Mouse (Mus musculus): ENCODE data around the gene Ccdc60. TPM values are rescaled to one million over a fixed set of nuclear protein-coding genes. Genes with fewer than 3 reads are reported as not detected.

The Ccdc60 gene
- polyA plus RNA-seq, 1 experiment from 2014 or later, result 0.89 TPM

DNA sequence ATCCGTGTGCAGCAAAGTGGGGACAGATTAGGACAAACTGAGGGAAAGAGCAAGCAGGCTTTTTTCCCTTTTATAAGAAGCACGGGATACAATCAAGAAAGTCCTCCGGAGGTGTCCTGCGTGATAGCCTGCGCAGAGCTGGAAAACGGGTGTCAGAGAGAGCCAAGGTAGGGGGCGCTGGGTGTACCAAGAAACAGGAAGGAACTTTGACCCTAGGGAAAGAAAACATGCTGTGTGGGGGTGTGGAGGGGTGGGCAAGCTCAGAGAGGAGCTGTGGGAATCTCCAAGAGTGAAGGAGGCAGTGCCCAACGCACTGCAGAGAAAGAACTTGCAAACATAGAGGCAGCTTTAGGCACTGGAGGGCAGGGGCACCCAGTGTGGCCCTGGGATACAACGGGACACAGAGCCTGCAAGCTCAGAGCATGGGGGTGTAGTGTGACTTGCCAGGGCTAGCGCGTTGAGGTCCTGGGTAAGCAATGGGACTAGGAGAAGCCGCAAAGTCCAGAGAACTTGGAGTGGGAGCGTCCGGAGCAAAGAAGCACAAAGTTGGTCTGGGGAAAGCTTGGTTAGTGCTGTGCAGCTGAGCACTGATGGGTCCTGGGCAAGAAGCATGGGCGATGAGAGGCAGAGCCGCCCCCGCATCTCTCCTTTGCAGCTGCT is 206.4 kb downstream of the Ccdc60 start:
- 38% methylated on average over 17 of the region's 17 CpGs for WGBS
- peaks cover 20% of the 10 kb centered on the region for H3K27me3 ChIP-seq (replicated peaks)
- H3K27ac ChIP-seq, result no peak overlapping the region
- H3K9ac ChIP-seq, result no peak overlapping the region
- no peak for ATAC-seq (ENCODE audit: low FRiP score, low read depth)
- H3K9me3 ChIP-seq, result no peaks in the 10 kb centered on the region
- no peak overlapping the region for H3K4me2 ChIP-seq (replicated peaks)
- H3K36me3 ChIP-seq, result no peaks in the 10 kb centered on the region
- no peaks in the 10 kb centered on the region for H3K4me1 ChIP-seq
- H3K4me3 ChIP-seq, result no peak overlapping the region

DNA sequence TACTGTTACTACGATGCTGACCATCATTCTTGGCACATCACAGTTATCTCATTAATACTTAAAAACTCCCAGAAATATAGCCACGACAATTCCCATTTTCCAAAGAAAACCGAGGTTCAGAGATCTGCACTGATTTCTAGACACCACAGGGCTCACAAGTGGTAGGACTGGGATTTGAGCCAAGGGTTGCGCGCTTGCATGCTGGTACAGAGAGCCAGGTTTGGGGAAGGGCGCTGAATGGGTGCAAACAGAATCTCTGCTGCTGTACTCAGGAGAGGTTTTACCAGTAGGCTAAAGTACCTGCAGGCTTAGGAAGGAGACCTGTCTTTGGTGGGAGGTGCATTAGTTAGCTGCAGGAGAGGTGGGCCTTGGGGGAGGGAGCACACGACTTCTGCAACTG is 207.2 kb downstream of the Ccdc60 start:
- no peaks in the 10 kb centered on the region for H3K4me1 ChIP-seq
- no peak overlapping the region for H3K27ac ChIP-seq
- peaks cover 20% of the 10 kb centered on the region for H3K27me3 ChIP-seq (replicated peaks)
- H3K36me3 ChIP-seq, result no peaks in the 10 kb centered on the region
- WGBS, result 83% methylated on average over 7 of the region's 7 CpGs
- no peak for ATAC-seq (ENCODE audit: low FRiP score, low read depth)
- no peak overlapping the region for H3K4me3 ChIP-seq
- H3K4me2 ChIP-seq (replicated peaks), result no peak overlapping the region
- H3K9ac ChIP-seq, result no peak overlapping the region
- H3K9me3 ChIP-seq, result no peaks in the 10 kb centered on the region

DNA sequence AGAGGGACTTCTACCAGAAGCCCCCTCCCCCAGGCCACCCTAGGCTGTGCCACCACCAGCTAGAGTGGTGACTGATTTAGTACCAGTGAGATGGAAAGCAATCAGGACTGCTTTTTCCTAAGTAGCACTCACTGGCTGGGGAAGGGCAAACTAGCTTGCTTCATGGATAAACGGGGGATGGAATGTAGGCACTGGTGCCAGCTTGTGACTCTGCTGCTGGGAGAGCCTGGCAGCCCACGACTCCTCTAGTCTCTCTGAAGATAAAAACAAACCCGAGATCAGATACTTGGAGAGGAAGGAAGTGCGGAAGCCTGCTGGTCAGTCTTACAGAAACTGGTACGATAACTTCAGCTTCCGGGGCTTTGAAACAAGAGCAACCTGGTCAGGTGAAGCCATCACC is 208.0 kb downstream of the Ccdc60 start:
- H3K27ac ChIP-seq, result no peak overlapping the region
- 64% methylated on average over 6 of the region's 6 CpGs for WGBS
- H3K4me3 ChIP-seq, result no peak overlapping the region
- no peak overlapping the region for H3K9ac ChIP-seq
- ATAC-seq (ENCODE audit: low FRiP score, low read depth), result no peak
- no peaks in the 10 kb centered on the region for H3K4me1 ChIP-seq
- no peaks in the 10 kb centered on the region for H3K9me3 ChIP-seq
- H3K36me3 ChIP-seq, result no peaks in the 10 kb centered on the region
- peaks cover 20% of the 10 kb centered on the region for H3K27me3 ChIP-seq (replicated peaks)
- H3K4me2 ChIP-seq (replicated peaks), result no peak overlapping the region

Other genes starting within 250 kb of the Ccdc60 start
- not detected in 2 replicates for gene Tmem233, start 205.7 kb downstream of the Ccdc60 start, polyA plus RNA-seq (2016; fragmentation: Nextera tagmentation; extraction: Ambion mirVana)
- gene Hspb8, start 133.9 kb upstream of the Ccdc60 start, polyA plus RNA-seq (2016; fragmentation: Nextera tagmentation; extraction: Ambion mirVana), result 4.4 and 5.4 TPM in 2 replicates